Comparison of ENCODE assay signal across 23 mouse cellular contexts in genomic region chr4:127903954-127904353, GRCm38 (mm10).
DNase-seq lines count a peak whose midpoint lies in the region; ATAC-seq and TF ChIP-seq lines count a peak whose summit lies in the region.
"Had no signal": no experiment of that assay in that cellular context is flagged by ENCODE, and none has a peak within 500 bp of the region (broad histone marks: within the 10 kb centered on the region; RNA-seq: fewer than 3 reads in every experiment).

No protein-coding gene starts in this region.

- 67% methylated on average over 3 of the region's 3 CpGs for WGBS in intestine, postnatal 0 days

- H3K27ac ChIP-seq in intestine, postnatal 0 days (ENCODE audit: low read depth, low read length) = no peak overlapping the region
- H3K27ac ChIP-seq: embryonic facial prominence, embryonic 12.5 days; forebrain, embryonic 13.5 days; heart, adult 2 months; limb, embryonic 12.5 days; liver, embryonic 12.5 days; midbrain, embryonic 10.5 days had no signal

- no peaks in the 10 kb centered on the region for H3K4me1 ChIP-seq in intestine, postnatal 0 days (replicated peaks; ENCODE audit: control insufficient read depth, insufficient read depth, low read length)
- H3K4me1 ChIP-seq: embryonic facial prominence, embryonic 12.5 days; liver, embryonic 12.5 days; midbrain, embryonic 10.5 days had no signal

- H3K4me3 ChIP-seq in intestine, postnatal 0 days (ENCODE audit: low read depth, low read length) = no peak overlapping the region
- H3K4me3 ChIP-seq: embryonic facial prominence, embryonic 12.5 days; erythroblast, embryonic 14.5 days; forebrain, embryonic 13.5 days; heart, adult 2 months; limb, embryonic 12.5 days; liver, embryonic 12.5 days; midbrain, embryonic 10.5 days had no signal

- no peak for ATAC-seq in intestine, postnatal 0 days
- ATAC-seq: forebrain, embryonic 13.5 days; inflammation-experienced regulatory T-cells, adult 6 months; liver, embryonic 12.5 days had no signal

- intact Hi-C loops in heart, postnatal 36 days (cut with DNase I) = no loop called here

- no peak for TF ChIP-seq CTCF in intestine, postnatal 0 days (IDR thresholded peaks at IDR 0.05; ENCODE audit: low read depth)

- H3K27me3 ChIP-seq in intestine, postnatal 0 days (replicated peaks; ENCODE audit: control insufficient read depth, insufficient read depth, low read length) = no peaks in the 10 kb centered on the region
- H3K27me3 ChIP-seq: CH12.LX; embryonic facial prominence, embryonic 12.5 days; forebrain, embryonic 13.5 days; limb, embryonic 12.5 days; liver, embryonic 12.5 days had no signal

- peak; percentile 53 for DNase-seq in heart, adult 11 months
- no peak for DNase-seq in heart, postnatal 36 days
- DNase-seq in kidney, postnatal 4 days = peak; percentile 4 to 43
- no peak for DNase-seq in kidney, postnatal 36 days
- peak; percentile 4 for DNase-seq in embryo, embryonic 11.5 days (ENCODE audit: low read depth, low spot score)
- no peak for DNase-seq in testis, postnatal 14 days (ENCODE audit: low spot score)
- DNase-seq: adrenal gland, postnatal 25 days; cerebellum, adult 11-12 months; gastrocnemius, postnatal 14 days; heart, adult 2 months; kidney, postnatal 25 days; lung, adult 2 months; lung, postnatal 36 days; thymus, postnatal 4 days had no signal

- no peak overlapping the region for H3K4me2 ChIP-seq in intestine, postnatal 0 days (replicated peaks; ENCODE audit: low read depth)
- H3K4me2 ChIP-seq: embryonic facial prominence, embryonic 12.5 days; forebrain, embryonic 13.5 days; limb, embryonic 12.5 days; liver, embryonic 12.5 days had no signal

- no peak overlapping the region for H3K9ac ChIP-seq in intestine, postnatal 0 days (ENCODE audit: low read depth, low read length)
- H3K9ac ChIP-seq: embryonic facial prominence, embryonic 12.5 days; forebrain, embryonic 13.5 days; limb, embryonic 12.5 days; liver, embryonic 12.5 days had no signal

- H3K9me3 ChIP-seq in intestine, postnatal 0 days (ENCODE audit: control insufficient read depth) = no peaks in the 10 kb centered on the region
- H3K9me3 ChIP-seq: embryonic facial prominence, embryonic 12.5 days; forebrain, embryonic 13.5 days; limb, embryonic 12.5 days; liver, embryonic 12.5 days; midbrain, embryonic 10.5 days had no signal

- no peaks in the 10 kb centered on the region for H3K36me3 ChIP-seq in intestine, postnatal 0 days (ENCODE audit: control insufficient read depth, insufficient read depth)
- H3K36me3 ChIP-seq: embryonic facial prominence, embryonic 12.5 days; limb, embryonic 12.5 days; liver, embryonic 12.5 days; midbrain, embryonic 10.5 days had no signal

Comparison
In these comparisons a context has a peak if more than half of its experiments do, and no peak if none do; other contexts are left out.
1. DNase-seq: peak in heart, adult 11 months (single experiment), kidney, postnatal 4 days (2 of 2) and embryo, embryonic 11.5 days (single experiment); none in heart, postnatal 36 days (0 of 2), kidney, postnatal 36 days (0 of 2) and testis, postnatal 14 days (single experiment).